Mouse (Mus musculus) erythroblast, adult 5-6 weeks (primary cell): ENCODE results near the gene Cdc73. TPM values are rescaled to one million over a fixed set of nuclear protein-coding genes. Genes with fewer than 3 reads are reported as not detected.
"Not testable (repeated sequence)": the region's sequence is repeated elsewhere in the genome, so short reads cannot be mapped to it uniquely, and the experiment has no call there.

Experiments
- ATAC-seq: replicated peaks from 2 replicates; pipeline ENCODE4 v1.8.0; 2016; ENCODE audit warnings: moderate number of reproducible peaks, mild to moderate bottlenecking, moderate TSS enrichment, inconsistent platforms; ENCODE audit not compliant: poor library complexity, low FRiP score, severe bottlenecking
- total RNA-seq, 2 experiments: library from RNA; stranded (forward) in 1 of 2; stranded (reverse) in 1 of 2; fragments of 150-400 nt in 1 of 2; fragments of 200-764, 138-1000 nt in 1 of 2; gene quantifications; 2 replicates each; pipeline versions ENCODE4 v1.2.3 to v1.2.4; 2015 to 2017; ENCODE audit warnings: low replicate concordance in 2 of 2

Gene Cdc73
- total RNA-seq (2015; ENCODE audit: low replicate concordance), result 16.3 and 26.1 TPM in 2 replicates
- total RNA-seq (2017; ENCODE audit: low replicate concordance), result 13.4 and 18.9 TPM in 2 replicates

GRCm38 (mm10) chr1:143702741-143703262 is at the start of gene Cdc73:
Gene Cdc73 (minus strand): TSS chr1:143702893.
- peak; percentile 95 for ATAC-seq

GRCm38 (mm10) chr1:143745871-143746270 is 43.2 kb upstream of the Cdc73 start:
- ATAC-seq, result no peak

- ATAC-seq, result no peak
These were observed 39.5 kb upstream of the Cdc73 start for GRCm38 (mm10) chr1:143742186-143742585.

GRCm38 (mm10) chr1:143741331-143741730 is 38.6 kb upstream of the Cdc73 start:
- ATAC-seq, result no peak

GRCm38 (mm10) chr1:143740581-143740980 is 37.9 kb upstream of the Cdc73 start:
- ATAC-seq, result no peak

- ATAC-seq, result peak; percentile 91
These were observed 37.0 kb upstream of the Cdc73 start for GRCm38 (mm10) chr1:143739361-143740350.

- ATAC-seq, result peak; percentile 22
These were observed 36.1 kb upstream of the Cdc73 start for GRCm38 (mm10) chr1:143738811-143739210.

GRCm38 (mm10) chr1:143733914-143734410 is 31.3 kb upstream of the Cdc73 start:
- ATAC-seq, result no peak

GRCm38 (mm10) chr1:143731691-143732090 is 29.0 kb upstream of the Cdc73 start:
- ATAC-seq, result no peak

GRCm38 (mm10) chr1:143730899-143731298 is 28.2 kb upstream of the Cdc73 start:
- ATAC-seq, result peak; percentile 84

GRCm38 (mm10) chr1:143727701-143728445 is 25.2 kb upstream of the Cdc73 start:
- no peak for ATAC-seq

- no peak for ATAC-seq
These were observed 21.9 kb upstream of the Cdc73 start for GRCm38 (mm10) chr1:143724456-143725064.

GRCm38 (mm10) chr1:143716038-143716437 is 13.3 kb upstream of the Cdc73 start, which contains the start of gene Glrx2:
Gene Glrx2 (plus strand): TSS chr1:143716338.
- not testable (repeated sequence) for ATAC-seq

GRCm38 (mm10) chr1:143710627-143710976 is 7.9 kb upstream of the Cdc73 start:
- ATAC-seq, result no peak

GRCm38 (mm10) chr1:143709966-143710626 is 7.4 kb upstream of the Cdc73 start:
- ATAC-seq, result 0 out of 2 replicates have a peak, but pooled peaks have one; percentile 52

- ATAC-seq, result no peak
These were observed 5.7 kb upstream of the Cdc73 start for GRCm38 (mm10) chr1:143708361-143708760.

GRCm38 (mm10) chr1:143707006-143707405 is 4.3 kb upstream of the Cdc73 start:
- no peak for ATAC-seq

- ATAC-seq, result peak; percentile 69
These were observed 452 bp downstream of the Cdc73 start for GRCm38 (mm10) chr1:143702141-143702740.

- no peak for ATAC-seq
These were observed 957 bp downstream of the Cdc73 start for GRCm38 (mm10) chr1:143701736-143702135.
